Mouse (Mus musculus): ENCODE measurements around the gene Ercc6.

GRCm38 (mm10) chr14:32531371-32531770 is 18.1 kb downstream of the Ercc6 start:
- TF ChIP-seq CTCF (IDR thresholded peaks at IDR 0.05; ENCODE audit: low read depth, low read length) (no peak), POLR2A (IDR thresholded peaks at IDR 0.05; ENCODE audit: borderline replicate concordance, low read depth, low read length) (no peak)
